Mouse (Mus musculus) left cerebral cortex, adult 11 months (tissue): ENCODE measurements at regions not wholly inside any gene's neighbourhood (a gene's known extent, or its start where the extent isn't known, plus 50 kb on each side); places are given as distances from the start of the nearest gene placed in this dataset.
A peak's percentile ranks its signal among the peaks of the same experiment; 100 is the strongest.

ENCODE experiments used
- DNase-seq: peaks from one replicate; pipeline ENCODE4 v3.0.0; 2022; ENCODE audit warnings: low spot score

- no peak for DNase-seq
These were observed 60.4 kb upstream of the Cd83 start for GRCm38 (mm10) chr13:43724161-43724560.

GRCm38 (mm10) chr13:43725698-43726097, 58.9 kb upstream of the Cd83 start:
- DNase-seq = peak; percentile 42

GRCm38 (mm10) chr13:43726895-43727341, 57.7 kb upstream of the Cd83 start:
- no peak for DNase-seq

GRCm38 (mm10) chr13:43729617-43730016, 55.0 kb upstream of the Cd83 start:
- DNase-seq = no peak

- no peak for DNase-seq
These were observed 51.5 kb upstream of the Cd83 start for GRCm38 (mm10) chr13:43733061-43733460.

- DNase-seq = no peak
These were observed 49.9 kb upstream of the Cd83 start for GRCm38 (mm10) chr13:43734641-43735040.
